Mouse (Mus musculus) leukemia stem cell, adult 10-12 weeks (primary cell): ENCODE measurements around the gene Krt88. TPM values are rescaled to one million over a fixed set of nuclear protein-coding genes. Genes with fewer than 3 reads are reported as not detected.

Source experiments
- polyA plus RNA-seq: library from polyadenylated mRNA; stranded (reverse); fragments of >175 nt; gene quantifications from 2 replicates; pipeline ENCODE4 v1.2.3, GENCODE M21; 2012; ENCODE audit warnings: low replicate concordance

Krt88 gene
- not detected in 2 replicates for polyA plus RNA-seq

GRCm38 (mm10) chr15:101447444-101447843 is at the start of gene Krt88:
TSS of gene Krt88 (plus strand) at chr15:101447744.

GRCm38 (mm10) chr15:101410775-101411174 is 36.8 kb upstream of the Krt88 start, which contains the start of gene Krt7:
TSS of gene Krt7 (plus strand) at chr15:101411043.

GRCm38 (mm10) chr15:101438555-101438954 is 9.0 kb upstream of the Krt88 start, which contains the start of gene Krt87:
TSS of gene Krt87 (minus strand) at chr15:101438804.

GRCm38 (mm10) chr15:101463651-101464050 is 16.1 kb downstream of the Krt88 start, which contains the start of gene Krt81:
TSS of gene Krt81 (minus strand) at chr15:101463751.

GRCm38 (mm10) chr15:101472952-101473528 is 25.5 kb downstream of the Krt88 start, which contains the start of gene Krt86:
TSS of gene Krt86 (plus strand) at chr15:101473478.

GRCm38 (mm10) chr15:101491431-101491830 is 43.9 kb downstream of the Krt88 start, which contains the start of gene Krt83:
TSS of gene Krt83 (minus strand) at chr15:101491512.

Other genes with a start within 250 kb of the Krt88 start
- gene Grasp, start 223.6 kb upstream of the Krt88 start, polyA plus RNA-seq: 1.2 and 3.3 TPM in 2 replicates
- 10.4 and 12.2 TPM in 2 replicates for gene Nr4a1, start 193.5 kb upstream of the Krt88 start, polyA plus RNA-seq
- gene Atg101, start 163.5 kb upstream of the Krt88 start, polyA plus RNA-seq: 29.8 and 32.9 TPM in 2 replicates
- gene 6030408B16Rik, start 154.5 kb upstream of the Krt88 start, polyA plus RNA-seq: not detected in 2 replicates
- gene Krt80, start 77.6 kb upstream of the Krt88 start, polyA plus RNA-seq: 1.4 and 1.5 TPM in 2 replicates
- 0.35 and 0.40 TPM in 2 replicates for gene Krt7, start 36.7 kb upstream of the Krt88 start, polyA plus RNA-seq
- gene Krt87, start 8.9 kb upstream of the Krt88 start, polyA plus RNA-seq: not detected in 2 replicates
- not detected in 2 replicates for gene Krt81, start 16.0 kb downstream of the Krt88 start, polyA plus RNA-seq
- not detected in 2 replicates for gene Krt86, start 25.7 kb downstream of the Krt88 start, polyA plus RNA-seq
- gene Krt83, start 43.8 kb downstream of the Krt88 start, polyA plus RNA-seq: 0.23 TPM in 1 of 2 replicates, not detected in the other
- gene Gm49425, start 69.5 kb downstream of the Krt88 start, polyA plus RNA-seq: not detected in 2 replicates
- gene Krt84, start 85.1 kb downstream of the Krt88 start, polyA plus RNA-seq: not detected in 2 replicates
- not detected in 2 replicates for gene Krt82, start 102.9 kb downstream of the Krt88 start, polyA plus RNA-seq
- not detected in 2 replicates for gene Krt90, start 115.2 kb downstream of the Krt88 start, polyA plus RNA-seq
- gene Krt75, start 126.2 kb downstream of the Krt88 start, polyA plus RNA-seq: not detected in 2 replicates
- gene Gm5414, start 180.4 kb downstream of the Krt88 start, polyA plus RNA-seq: not detected in 2 replicates
- gene Gm5478, start 199.6 kb downstream of the Krt88 start, polyA plus RNA-seq: not detected in 2 replicates
- gene Krt6b, start 232.5 kb downstream of the Krt88 start, polyA plus RNA-seq: not detected in 2 replicates
- gene Krt6a, start 246.6 kb downstream of the Krt88 start, polyA plus RNA-seq: not detected in 2 replicates